Mouse (Mus musculus) embryonic facial prominence, embryonic 14.5 days (tissue): Measurements from ENCODE around the gene Prdx5. TPM values are rescaled to one million over a fixed set of nuclear protein-coding genes. Genes with fewer than 3 reads are reported as not detected.
A peak's percentile ranks its signal among the peaks of the same experiment; 100 is the strongest.

ENCODE experiments used
- ATAC-seq: fragments of 200-750 bp; cut with Nextera tagmentation; 2 replicates; pipeline ENCODE4 v1.8.0; 2017; ENCODE audit warnings: low read depth, moderate number of reproducible peaks, moderate TSS enrichment
- DNase-seq: peaks from one replicate; pipeline ENCODE4 v3.0.0-alpha.2; 2015; ENCODE audit warnings: low spot score
- H3K27ac ChIP-seq: fragments of 300-500 bp; sonication (generic); replicated peaks from 2 replicates; pipeline ENCODE4 v1.5.1; 2014; ENCODE audit warnings: low read depth, mild to moderate bottlenecking, low read length, moderate library complexity
- H3K27me3 ChIP-seq: fragments of 300-500 bp; sonication (generic); replicated peaks from 2 replicates; pipeline ENCODE4 v1.6.1; 2014; ENCODE audit warnings: low read length; ENCODE audit not compliant: control insufficient read depth, insufficient read depth
- H3K36me3 ChIP-seq: fragments of 300-500 bp; sonication (generic); 2 replicates; pipeline ENCODE4 v1.6.1; 2014; ENCODE audit warnings: low read length, mixed read lengths; ENCODE audit not compliant: control insufficient read depth, insufficient read depth
- H3K4me1 ChIP-seq: fragments of 300-500 bp; sonication (generic); 2 replicates; pipeline ENCODE4 v1.6.1; 2014; ENCODE audit warnings: antibody characterized with exemption, low read length; ENCODE audit not compliant: control insufficient read depth, insufficient read depth
- H3K4me2 ChIP-seq: fragments of 300-500 bp; sonication (generic); 2 replicates; pipeline ENCODE4 v1.6.1; 2014; ENCODE audit warnings: low read depth, mild to moderate bottlenecking, low read length, moderate library complexity, mixed read lengths
- H3K4me3 ChIP-seq: fragments of 300-500 bp; sonication (generic); 2 replicates; pipeline ENCODE4 v1.5.1; 2014; ENCODE audit warnings: low read depth, mild to moderate bottlenecking, low read length
- H3K9ac ChIP-seq: fragments of 300-500 bp; sonication (generic); 2 replicates; pipeline ENCODE4 v1.6.1; 2014; ENCODE audit warnings: low read depth, mild to moderate bottlenecking, low read length, moderate library complexity, mixed read lengths
- H3K9me3 ChIP-seq: fragments of 300-500 bp; sonication (generic); 2 replicates; pipeline ENCODE4 v1.6.1; 2016; ENCODE audit warnings: low read length; ENCODE audit not compliant: control insufficient read depth
- WGBS: fragments of 180-500 bp; shearing (Covaris S2); extraction: QIAGEN DNeasy Blood & Tissue Kit; methylation state at CpG from one replicate; pipeline ENCODE4 v1.1.7; 2014; 5-methylcytosine and 5-hydroxymethylcytosine counted together
- polyA plus RNA-seq: library from polyadenylated mRNA; unstranded; fragments of >200 nt; fragmentation: Nextera tagmentation; extraction: Ambion mirVana; gene quantifications from 2 replicates; pipeline ENCODE4 v1.2.1, GENCODE M21; 2014

Gene Prdx5
- polyA plus RNA-seq, 1 experiment from 2014 or later = 243 TPM

DNA sequence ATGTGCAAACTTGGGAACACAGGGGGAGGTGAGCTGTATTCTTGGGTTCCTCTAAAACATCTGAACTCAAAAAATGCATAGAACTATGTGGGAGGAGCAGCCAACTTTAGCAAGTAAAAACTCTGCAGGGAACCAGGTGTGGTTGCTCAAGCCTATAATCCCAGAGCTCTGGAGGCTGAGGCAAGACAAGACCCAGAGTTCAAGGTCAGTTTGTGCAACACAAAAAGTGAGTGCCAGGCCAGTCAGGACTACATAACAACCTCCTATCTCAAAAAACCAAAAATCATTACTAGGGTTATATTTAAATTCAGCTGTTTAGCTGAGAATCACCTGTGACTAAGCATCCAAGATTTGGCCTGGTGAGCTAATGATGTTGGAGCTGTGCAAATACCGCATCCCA, 22.1 kb upstream of the Prdx5 start:
- Histone ChIP-seq H3K27ac (no peak overlapping the region), H3K4me1 (peaks cover 6% of the 10 kb centered on the region; the same call in 1 of the 2 replicates), H3K27me3 (peaks cover 87% of the 10 kb centered on the region), H3K4me2 (no peak overlapping the region), H3K4me3 (no peak overlapping the region), H3K9ac (no peak overlapping the region), H3K36me3 (no peaks in the 10 kb centered on the region), H3K9me3 (no peaks in the 10 kb centered on the region)
- DNase-seq = no peak
- no peak for ATAC-seq
- 64% methylated on average over 1 of the region's 1 CpGs for WGBS

DNA sequence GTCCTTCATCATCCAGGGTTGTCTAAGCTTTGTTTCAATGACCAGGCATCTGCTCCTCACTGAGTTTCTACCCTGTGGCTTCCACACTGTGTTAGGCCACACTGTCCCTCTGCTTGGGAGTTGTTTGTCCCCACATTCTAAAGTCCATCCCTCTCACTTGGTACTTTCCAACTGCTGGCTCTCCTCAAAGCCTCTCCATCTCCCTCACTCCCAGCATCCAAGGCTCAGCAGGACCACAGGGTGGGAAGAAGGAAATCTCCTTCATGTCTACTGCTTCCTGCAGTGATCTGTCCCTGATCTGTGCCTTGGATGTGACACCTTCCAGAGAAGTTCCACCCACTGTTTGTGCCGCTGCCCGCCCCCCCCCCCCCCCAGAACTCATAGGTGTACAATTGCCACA, 21.1 kb upstream of the Prdx5 start:
- Histone ChIP-seq H3K9me3 (no peaks in the 10 kb centered on the region), H3K4me1 (peaks cover 6% of the 10 kb centered on the region; the same call in 1 of the 2 replicates), H3K4me2 (no peak overlapping the region), H3K27ac (no peak overlapping the region), H3K9ac (no peak overlapping the region), H3K4me3 (no peak overlapping the region), H3K27me3 (peaks cover 93% of the 10 kb centered on the region), H3K36me3 (no peaks in the 10 kb centered on the region)
- 0% methylated on average over 1 of the region's 2 CpGs for WGBS
- DNase-seq (no peak), ATAC-seq (no peak)

DNA sequence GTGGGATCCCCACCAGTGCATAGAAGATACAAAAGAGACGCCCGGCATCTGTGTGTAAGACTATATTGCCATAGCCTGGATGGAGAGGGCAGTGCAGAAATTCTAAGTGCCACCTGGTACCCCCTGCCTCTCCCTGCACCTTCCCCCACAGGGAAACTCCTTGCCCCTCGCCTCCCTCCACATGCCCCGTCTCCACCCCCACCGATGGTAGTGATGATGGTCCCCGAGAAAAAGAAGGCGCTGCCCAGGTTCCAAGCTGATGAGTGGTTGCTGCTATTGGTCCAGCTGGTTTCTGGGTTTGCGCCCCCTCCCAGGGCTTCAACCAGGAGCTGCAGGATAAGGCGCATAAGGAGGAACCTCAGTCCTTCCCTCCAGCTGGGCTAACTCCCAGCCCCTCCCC, 18.2 kb upstream of the Prdx5 start:
- peaks cover 93% of the 10 kb centered on the region for H3K27me3 ChIP-seq
- DNase-seq (no peak), ATAC-seq (no peak)
- peak overlapping the region; percentile 24; the same call in 1 of the 2 replicates for H3K4me3 ChIP-seq
- WGBS = 17% methylated on average over 7 of the region's 9 CpGs
- H3K4me2 ChIP-seq = peak overlapping the region; percentile 47; the same call in 1 of the 2 replicates
- H3K27ac ChIP-seq = no peak overlapping the region
- no peak overlapping the region for H3K9ac ChIP-seq
- H3K36me3 ChIP-seq = no peaks in the 10 kb centered on the region
- H3K9me3 ChIP-seq = no peaks in the 10 kb centered on the region
- peaks cover 2% of the 10 kb centered on the region; the same call in 1 of the 2 replicates for H3K4me1 ChIP-seq

DNA sequence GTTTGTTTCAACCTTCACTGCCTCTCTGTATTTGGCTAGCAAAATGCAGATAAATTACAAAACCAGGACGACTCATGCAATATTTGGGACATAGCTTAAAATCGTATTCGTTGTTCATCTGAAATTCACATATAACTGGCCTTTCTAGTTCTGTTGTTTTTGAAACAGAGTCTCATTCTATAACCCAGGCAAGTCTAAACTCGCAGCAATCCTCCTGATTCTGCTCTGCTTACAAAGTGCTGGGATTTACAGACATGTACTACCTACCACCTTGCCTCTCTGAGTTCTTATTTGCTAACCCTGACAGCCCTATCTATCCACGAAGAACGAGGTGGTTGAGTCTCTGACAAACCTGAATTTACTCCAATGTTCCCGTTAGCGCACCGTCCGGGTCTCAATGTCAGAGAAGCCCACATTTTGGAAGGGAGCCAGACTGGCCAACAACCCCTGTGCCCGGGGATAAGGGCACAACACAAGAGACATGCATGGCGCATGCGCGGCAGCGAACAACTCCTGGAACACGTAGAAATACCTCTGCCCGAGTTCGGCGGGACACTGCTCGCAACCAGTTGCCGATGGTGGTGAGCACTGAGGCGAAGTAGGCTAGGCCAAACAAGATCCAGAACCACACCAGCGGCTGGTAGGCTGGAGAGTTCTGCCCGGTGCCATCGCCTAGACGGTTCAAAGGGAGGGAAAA, 16.8 kb upstream of the Prdx5 start:
- H3K27ac ChIP-seq = peak overlapping the region; percentile 21; the same call in 1 of the 2 replicates
- ATAC-seq (no peak), DNase-seq (peak; percentile 59)
- peak overlapping the region; percentile 47 for H3K4me2 ChIP-seq
- peak overlapping the region; percentile 41 for H3K9ac ChIP-seq
- peaks cover 83% of the 10 kb centered on the region for H3K27me3 ChIP-seq
- WGBS = 8% methylated on average over 26 of the region's 26 CpGs
- H3K9me3 ChIP-seq = no peaks in the 10 kb centered on the region
- peak overlapping the region; percentile 24 for H3K4me3 ChIP-seq
- H3K36me3 ChIP-seq = no peaks in the 10 kb centered on the region
- peaks cover 2% of the 10 kb centered on the region; the same call in 1 of the 2 replicates for H3K4me1 ChIP-seq

DNA sequence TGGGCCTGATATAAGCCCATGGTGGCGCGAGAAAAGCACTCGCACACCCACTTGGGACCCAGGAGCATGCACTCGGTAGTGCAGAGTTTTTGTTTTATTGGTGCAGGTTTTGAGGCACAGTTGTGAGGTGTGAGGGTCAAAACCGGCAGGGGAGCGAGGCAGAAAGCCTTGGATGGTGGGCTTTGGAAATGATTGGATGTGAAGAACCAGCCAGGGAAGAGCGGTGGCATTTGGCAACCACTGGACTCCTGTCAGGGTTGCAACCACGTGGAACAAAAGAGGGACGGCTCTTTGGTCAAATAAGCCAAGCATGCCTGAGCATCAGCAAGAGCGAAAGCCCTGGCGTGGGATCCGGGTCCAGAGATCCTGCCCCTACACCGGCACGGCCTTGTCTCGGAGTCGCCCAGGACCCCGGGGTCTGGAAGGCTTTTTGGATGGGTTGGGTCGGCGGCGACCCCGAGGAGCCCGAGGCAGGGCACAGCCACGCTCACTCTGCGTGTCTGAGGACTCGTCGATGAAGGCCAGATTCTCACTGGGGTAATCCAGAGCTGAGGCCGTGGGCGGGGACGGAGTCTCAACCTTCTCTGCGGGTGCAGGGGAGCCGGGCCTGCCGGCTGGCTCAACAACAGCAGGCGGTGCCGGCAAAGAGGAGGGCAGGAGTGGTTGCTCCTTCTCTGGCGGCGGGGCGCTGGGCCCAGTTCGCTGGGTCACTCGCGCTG, 15.9 kb upstream of the Prdx5 start:
- Histone ChIP-seq H3K27ac (no peak overlapping the region; the same call in 1 of the 2 replicates), H3K27me3 (peaks cover 75% of the 10 kb centered on the region), H3K9me3 (no peaks in the 10 kb centered on the region), H3K4me1 (peaks cover 4% of the 10 kb centered on the region), H3K36me3 (no peaks in the 10 kb centered on the region), H3K4me2 (peak overlapping the region; percentile 46), H3K9ac (0 out of 2 replicates have a peak overlapping the region, but pooled peaks have one; percentile 53), H3K4me3 (peak overlapping the region; percentile 29)
- WGBS = 15% methylated on average over 28 of the region's 40 CpGs
- no peak for DNase-seq
- no peak for ATAC-seq

DNA sequence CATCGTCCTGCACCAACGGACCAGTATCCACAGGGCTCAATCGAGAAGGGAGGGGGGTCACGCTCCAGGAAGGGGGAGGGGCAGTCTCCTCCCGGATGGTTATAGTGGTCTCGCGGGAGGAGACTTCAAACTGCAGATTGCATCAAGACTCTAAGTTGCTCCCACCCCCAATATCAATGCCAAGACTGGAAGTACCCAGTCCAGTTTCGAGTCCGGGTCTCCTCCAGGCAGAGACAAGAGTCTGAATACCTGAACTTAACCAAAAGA, 15.3 kb upstream of the Prdx5 start, which contains the start of gene Catsperz:
Catsperz (minus strand) TSS at position 74 of the 267 bp plus-strand sequence.
- Histone ChIP-seq H3K9me3 (no peaks in the 10 kb centered on the region), H3K4me1 (peaks cover 9% of the 10 kb centered on the region), H3K4me2 (peak within 1 kb of the TSS; percentile 46), H3K4me3 (peak within 1 kb of the TSS; percentile 29), H3K27me3 (peaks cover 72% of the 10 kb centered on the region), H3K9ac (peak within 1 kb of the TSS; percentile 53), H3K36me3 (no peaks in the 10 kb centered on the region), H3K27ac (no peak within 1 kb of the TSS; the same call in 1 of the 2 replicates)
- 1% methylated on average over 9 of the region's 9 CpGs for WGBS
- DNase-seq = no peak
- no peak for ATAC-seq

DNA sequence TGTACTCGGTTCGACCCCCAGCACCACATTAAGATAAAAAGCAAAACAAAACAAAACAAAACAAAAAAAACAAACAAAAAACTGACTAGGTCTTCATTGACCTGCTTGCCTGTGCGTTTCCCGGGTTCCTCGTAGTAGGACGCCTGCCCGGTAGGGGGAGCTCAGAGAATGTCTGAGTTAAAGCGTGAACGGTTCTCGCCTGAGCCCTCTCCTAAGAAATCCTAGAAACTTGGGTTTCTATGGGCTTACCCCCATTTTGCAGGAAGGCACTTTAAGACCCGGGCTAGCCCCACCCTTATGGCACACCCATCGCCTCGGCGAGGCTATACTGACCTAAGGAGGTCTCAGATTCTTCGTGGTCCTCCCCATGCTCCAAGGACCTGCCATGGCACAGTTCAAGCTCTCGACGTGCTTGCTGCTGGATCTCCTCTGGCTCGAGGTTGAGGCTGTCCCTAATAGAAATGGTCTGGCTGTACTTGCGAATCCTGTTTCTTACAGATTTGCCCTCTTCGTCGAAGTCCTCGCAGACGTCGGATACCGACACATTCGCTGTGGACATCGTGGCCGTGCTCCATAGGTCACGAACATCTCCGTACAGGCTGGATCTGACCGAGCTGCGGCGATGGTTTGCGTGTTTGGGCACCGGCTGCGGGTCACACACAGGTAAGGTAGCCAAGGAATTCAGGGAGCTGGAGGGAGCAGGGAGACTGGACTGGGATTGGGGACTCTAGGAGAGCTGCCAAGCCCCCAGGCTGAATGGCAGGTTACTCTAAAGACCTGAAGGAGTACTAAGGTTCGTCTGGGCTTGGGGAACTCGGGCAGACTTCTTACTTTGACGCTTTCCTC, 14.8 kb upstream of the Prdx5 start:
- Histone ChIP-seq H3K4me3 (peak overlapping the region; percentile 29), H3K27me3 (peaks cover 68% of the 10 kb centered on the region), H3K4me1 (peaks cover 10% of the 10 kb centered on the region), H3K4me2 (peak overlapping the region; percentile 46), H3K9ac (peak overlapping the region; percentile 53), H3K9me3 (no peaks in the 10 kb centered on the region), H3K36me3 (no peaks in the 10 kb centered on the region), H3K27ac (no peak overlapping the region)
- ATAC-seq (no peak), DNase-seq (peak; percentile 89)
- WGBS = 5% methylated on average over 38 of the region's 39 CpGs

DNA sequence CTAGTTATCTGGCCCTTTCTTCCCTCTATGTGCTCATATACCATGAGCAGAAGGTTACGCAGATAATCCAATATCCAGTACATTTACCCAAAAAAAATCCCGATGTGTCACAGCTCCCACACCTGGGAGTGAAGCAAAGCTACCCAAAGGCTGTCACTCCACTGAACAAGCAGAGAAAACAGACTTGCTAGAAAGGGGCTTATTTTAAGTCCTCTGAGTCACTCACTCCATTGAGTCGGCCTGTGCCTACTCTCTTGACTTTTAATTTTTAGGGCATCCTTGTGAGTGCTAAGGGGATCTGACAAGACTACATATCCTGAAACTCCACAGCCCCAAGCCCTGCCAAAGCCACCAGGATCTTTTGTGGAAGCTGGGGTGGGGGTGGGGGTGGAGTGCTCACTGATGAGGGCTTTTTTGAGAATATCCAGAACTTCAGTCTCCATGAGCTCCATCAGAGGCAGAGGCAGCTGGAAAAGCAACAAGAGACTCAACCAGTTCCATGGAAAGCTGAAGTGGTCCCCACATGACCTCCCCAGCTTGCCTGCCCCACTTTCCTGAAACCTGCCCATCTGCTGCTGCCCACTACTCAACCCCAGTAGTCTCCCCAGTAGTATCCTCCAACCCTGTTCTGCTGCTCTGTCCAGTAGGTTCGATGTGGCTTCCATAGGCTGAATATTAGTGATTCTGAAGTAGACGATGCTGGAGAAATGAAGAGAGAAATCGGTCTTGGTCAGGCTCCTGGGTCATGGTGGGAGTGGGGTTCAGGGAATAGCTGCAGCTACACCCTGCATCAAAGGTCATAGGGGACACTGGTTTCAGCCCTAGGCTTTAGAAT, 13.2 kb upstream of the Prdx5 start:
- H3K9ac ChIP-seq = no peak overlapping the region
- H3K9me3 ChIP-seq = no peaks in the 10 kb centered on the region
- no peak for ATAC-seq
- peaks cover 10% of the 10 kb centered on the region for H3K4me1 ChIP-seq
- H3K4me3 ChIP-seq = no peak overlapping the region
- H3K36me3 ChIP-seq = no peaks in the 10 kb centered on the region
- H3K4me2 ChIP-seq = peak overlapping the region; percentile 93; the same call in 1 of the 2 replicates
- no peak for DNase-seq
- WGBS = 60% methylated on average over 6 of the region's 6 CpGs
- H3K27ac ChIP-seq = no peak overlapping the region
- peaks cover 55% of the 10 kb centered on the region for H3K27me3 ChIP-seq
